Mouse (Mus musculus): Measurements from ENCODE around the gene Prss46.

DNA sequence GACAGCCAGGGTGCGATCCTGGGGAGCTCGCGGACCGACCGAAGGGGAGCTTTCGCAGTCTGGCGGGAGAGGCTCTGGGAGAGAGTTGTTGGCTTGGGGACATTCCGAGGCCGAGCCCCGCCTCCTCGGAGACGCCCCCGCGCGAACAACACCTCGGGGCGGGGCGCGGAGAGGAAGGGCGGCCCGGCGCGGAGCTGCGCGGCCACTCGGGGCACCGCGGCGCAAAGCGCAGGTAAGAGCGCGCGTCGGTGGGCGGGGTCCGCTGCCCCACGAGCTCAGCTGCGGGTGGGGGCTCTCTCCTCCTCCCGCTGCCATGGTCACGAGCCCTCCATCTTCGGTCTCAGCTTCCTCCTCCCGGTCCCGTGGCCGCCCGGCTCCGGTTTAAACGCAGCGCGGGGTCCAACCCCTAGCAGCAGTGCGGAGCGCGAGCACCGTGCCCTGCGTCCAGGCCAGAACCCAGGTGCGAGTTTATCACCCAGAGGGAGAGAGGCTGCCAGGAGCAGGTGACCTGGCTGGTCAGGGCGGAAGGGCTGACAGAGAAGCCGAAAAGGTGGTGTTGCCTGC lies 35.8 kb downstream of the Prss46 start, which contains the start of gene Tmie:
- TF ChIP-seq CTCF (IDR thresholded peaks at IDR 0.05; ENCODE audit: control insufficient read depth, insufficient read depth, low read length) (no peak), POLR2A (IDR thresholded peaks at IDR 0.05; ENCODE audit: borderline replicate concordance, control insufficient read depth, low read depth, low read length) (no peak)

All from bone marrow, adult 2 months (tissue).